Mouse (Mus musculus): ENCODE measurements around the gene Ube2g2. TPM values are rescaled to one million over a fixed set of nuclear protein-coding genes. Genes with fewer than 3 reads are reported as not detected.

Ube2g2 gene
- polyA plus RNA-seq (2016; fragmentation: Nextera tagmentation; extraction: Ambion mirVana): 90.9 and 93.7 TPM in 2 replicates

DNA sequence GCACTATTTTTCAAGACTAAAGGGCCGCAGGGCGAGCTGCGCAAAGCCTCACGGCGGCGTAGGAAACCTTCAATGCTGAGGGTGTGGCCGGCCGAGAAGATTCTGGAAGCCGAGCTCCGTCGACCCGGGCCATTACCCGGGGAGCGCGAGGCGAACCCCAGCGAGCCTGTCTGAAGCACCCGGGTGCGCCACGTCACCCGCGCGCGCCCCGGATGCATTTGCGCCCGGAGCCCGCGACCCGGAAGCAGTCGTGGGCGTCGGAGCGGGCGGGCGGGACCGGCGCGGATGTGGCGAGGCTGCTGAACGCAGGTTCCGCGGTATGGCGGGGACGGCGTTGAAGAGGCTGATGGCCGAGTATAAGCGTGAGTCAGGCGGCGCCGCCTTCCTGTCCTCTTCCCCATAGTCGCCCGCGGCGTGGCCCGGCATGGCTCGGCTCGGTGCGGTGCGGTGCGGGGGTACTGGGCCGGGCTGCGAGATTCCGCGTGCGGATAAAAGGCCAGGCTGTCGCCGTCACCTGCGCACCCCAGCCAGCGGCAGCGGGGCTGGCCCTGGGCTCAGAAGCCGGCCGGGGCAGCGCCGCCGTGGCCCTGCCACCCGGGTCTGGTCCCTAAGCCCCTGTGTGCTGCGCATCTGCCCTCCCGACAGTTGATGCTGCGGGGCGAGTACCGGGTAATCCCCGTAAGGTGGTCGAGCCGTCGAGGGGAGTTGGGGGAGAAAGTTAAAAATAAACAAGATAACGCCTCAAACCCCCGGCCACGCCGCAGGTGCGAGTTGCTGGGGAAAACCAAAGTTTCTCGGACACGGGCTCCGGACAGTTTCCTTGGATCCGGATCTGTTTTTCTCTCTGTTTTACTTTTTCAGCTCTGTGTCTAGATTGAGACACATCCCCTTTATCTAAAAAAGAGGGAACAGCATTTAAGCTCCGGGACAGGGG, at the start of gene Ube2g2:
TSS of gene Ube2g2 (plus strand) at position 221 of the 934 bp plus-strand sequence.
- Histone ChIP-seq H3K36me3 (peaks cover 9% of the 10 kb centered on the region), H3K4me3 (peak within 1 kb of the TSS; percentile 94), H3K27me3 (replicated peaks) (no peaks in the 10 kb centered on the region), H3K4me1 (peaks cover 21% of the 10 kb centered on the region), H3K9ac (peak within 1 kb of the TSS; percentile 95), H3K27ac (peak within 1 kb of the TSS; percentile 63), H3K4me2 (replicated peaks) (peak within 1 kb of the TSS; percentile 80), H3K9me3 (no peaks in the 10 kb centered on the region)
- under 1% methylated on average over 96 of the region's 96 CpGs for WGBS
- ATAC-seq (ENCODE audit: low FRiP score, low read depth): peak; percentile 91

DNA sequence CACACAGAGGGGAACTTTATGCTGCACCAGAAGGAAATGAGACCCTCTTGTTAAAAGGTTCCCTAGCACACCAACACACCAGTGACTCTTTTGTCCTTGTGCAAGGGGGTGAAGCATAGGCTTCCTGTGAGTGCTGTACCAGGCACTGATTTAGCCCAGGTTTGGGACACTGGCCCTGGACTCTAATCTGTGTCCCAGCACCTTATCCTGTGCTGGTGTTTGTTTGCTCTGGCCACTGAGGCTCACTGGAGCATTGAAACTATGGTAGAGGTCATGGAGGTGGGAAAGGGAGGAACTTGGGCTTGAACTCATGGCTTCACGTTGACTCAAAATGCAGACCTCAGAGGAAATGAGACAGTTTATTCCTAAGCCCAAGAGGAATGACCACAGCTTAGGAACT, 48.9 kb upstream of the Ube2g2 start:
- 88% methylated on average over 1 of the region's 1 CpGs for WGBS
- H3K27ac ChIP-seq: no peak overlapping the region
- H3K9ac ChIP-seq: no peak overlapping the region
- H3K4me2 ChIP-seq (replicated peaks): no peak overlapping the region
- ATAC-seq (ENCODE audit: low FRiP score, low read depth): no peak
- no peaks in the 10 kb centered on the region for H3K4me1 ChIP-seq
- H3K36me3 ChIP-seq: no peaks in the 10 kb centered on the region
- no peak overlapping the region for H3K4me3 ChIP-seq
- H3K27me3 ChIP-seq (replicated peaks): 0 out of 2 replicates have a peak, but pooled peaks cover 2% of the 10 kb centered on the region
- no peaks in the 10 kb centered on the region for H3K9me3 ChIP-seq

DNA sequence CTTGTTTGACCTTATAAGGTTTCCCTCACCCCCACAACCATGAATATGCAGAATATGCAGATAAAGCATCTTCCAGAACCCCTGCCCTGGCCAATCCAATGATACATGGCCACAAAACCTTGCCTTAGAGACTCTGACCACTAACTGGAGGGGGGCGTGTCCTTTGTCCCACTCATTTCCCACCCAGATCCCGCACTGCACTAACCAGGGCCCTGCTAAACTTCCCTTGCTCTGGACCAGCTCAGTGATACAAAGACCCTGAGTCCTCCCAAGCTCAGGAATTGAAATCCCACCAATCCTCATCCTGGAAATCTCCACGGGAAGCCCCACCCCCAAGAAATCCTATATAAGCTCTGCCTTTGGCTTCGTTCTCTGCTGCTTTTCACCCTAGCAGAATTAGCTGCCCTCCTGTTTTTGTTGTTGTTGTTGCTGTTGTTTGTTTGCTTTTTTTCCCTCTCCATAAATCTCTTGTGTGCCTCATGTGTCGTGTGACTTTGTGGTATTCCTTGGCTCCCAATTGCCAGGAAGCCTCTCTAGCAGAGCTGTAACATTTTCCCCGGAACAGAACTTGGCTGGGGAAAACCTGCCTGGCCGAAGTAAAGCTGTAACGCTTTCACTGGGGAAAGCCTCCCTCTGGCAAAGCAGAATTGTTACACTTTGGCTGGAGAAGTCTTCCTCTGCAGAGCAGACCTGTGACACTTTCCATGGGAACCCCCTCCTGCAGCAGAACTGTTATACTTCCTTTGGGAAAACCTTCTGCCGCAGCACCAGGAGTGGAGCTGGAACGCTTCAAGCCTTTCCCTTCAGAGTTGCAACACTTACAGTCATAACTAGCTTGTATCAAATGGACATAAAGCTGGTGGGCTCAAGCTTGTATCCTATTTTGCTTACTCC, 41.8 kb upstream of the Ube2g2 start:
- Histone ChIP-seq H3K9me3 (no peaks in the 10 kb centered on the region), H3K27me3 (replicated peaks) (no peaks in the 10 kb centered on the region), H3K4me1 (peaks cover 26% of the 10 kb centered on the region), H3K36me3 (no peaks in the 10 kb centered on the region), H3K27ac (no peak overlapping the region), H3K4me2 (replicated peaks) (no peak overlapping the region), H3K9ac (no peak overlapping the region), H3K4me3 (no peak overlapping the region)
- ATAC-seq (ENCODE audit: low FRiP score, low read depth): no peak
- 63% methylated on average over 10 of the region's 10 CpGs for whole genome bisulfite sequencing

DNA sequence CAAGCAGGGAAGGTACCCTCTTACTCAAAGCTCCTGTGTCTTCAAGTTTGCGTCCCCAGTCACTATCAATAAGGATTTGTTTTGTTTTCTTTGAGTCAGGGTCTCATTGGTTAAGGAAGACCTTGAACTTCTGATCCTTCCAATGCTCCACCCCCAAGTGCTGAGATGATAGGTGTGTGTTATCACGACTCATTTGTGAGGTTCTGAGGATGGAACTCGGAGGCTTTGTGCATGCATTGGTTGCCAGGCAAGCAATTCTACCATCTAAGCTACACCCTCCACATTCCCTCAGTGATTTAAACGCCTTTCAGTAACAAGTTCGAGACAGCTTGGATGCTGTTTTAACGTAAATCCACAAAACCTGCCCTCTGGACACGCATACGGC, 41.1 kb upstream of the Ube2g2 start:
- H3K36me3 ChIP-seq: no peaks in the 10 kb centered on the region
- peak overlapping the region; percentile 86 for H3K9ac ChIP-seq
- no peaks in the 10 kb centered on the region for H3K9me3 ChIP-seq
- no peaks in the 10 kb centered on the region for H3K27me3 ChIP-seq (replicated peaks)
- peak overlapping the region; percentile 53; the same call in 1 of the 2 replicates for H3K27ac ChIP-seq
- 9% methylated on average over 8 of the region's 8 CpGs for WGBS
- peak overlapping the region; percentile 85 for H3K4me2 ChIP-seq (replicated peaks)
- peaks cover 26% of the 10 kb centered on the region for H3K4me1 ChIP-seq
- peak; percentile 19 for ATAC-seq (ENCODE audit: low FRiP score, low read depth)
- peak overlapping the region; percentile 74 for H3K4me3 ChIP-seq

DNA sequence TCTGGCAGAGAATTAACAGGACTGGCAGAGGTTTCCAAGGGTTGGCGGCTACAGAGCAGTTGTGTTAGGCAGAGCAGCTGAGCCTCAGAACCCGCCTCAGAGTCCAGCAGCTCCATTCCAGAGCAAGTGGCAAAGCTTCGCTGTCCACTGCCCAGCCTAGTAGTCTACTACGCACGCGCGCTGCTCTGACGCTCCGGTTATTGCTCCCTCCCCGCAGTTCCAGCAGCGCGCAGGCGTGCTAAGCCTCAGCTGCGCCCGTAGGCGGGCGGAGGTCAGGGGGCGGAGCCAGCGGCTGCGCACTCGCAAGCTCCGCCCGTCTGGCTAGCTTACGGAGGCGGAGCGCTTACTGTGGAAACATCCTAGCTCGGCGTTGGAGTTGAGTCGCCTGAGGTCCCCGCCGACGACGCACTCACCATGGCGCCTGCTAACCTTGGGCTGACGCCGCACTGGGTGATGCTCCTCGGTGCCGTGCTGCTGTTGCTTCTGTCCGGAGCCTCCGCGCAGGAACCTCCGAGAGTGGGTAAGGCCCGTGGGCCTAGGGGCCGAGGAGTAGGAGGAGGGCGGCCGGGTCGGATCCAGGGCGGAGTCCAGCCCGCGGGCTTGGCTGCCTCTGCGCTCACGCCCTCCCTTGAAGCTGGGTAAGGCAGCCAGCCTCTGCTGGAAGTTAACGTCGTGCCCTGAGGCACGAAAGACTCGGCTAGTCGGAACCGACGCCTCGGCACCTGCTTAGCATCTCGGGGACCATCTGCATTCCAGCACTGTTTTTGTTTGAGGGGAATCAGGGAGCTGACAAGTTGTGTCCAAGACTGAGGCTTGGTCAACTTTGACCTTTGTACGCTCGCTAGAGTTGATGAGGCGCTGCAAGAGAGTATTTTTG, 40.4 kb upstream of the Ube2g2 start, which contains the start of gene Pttg1ip:
TSS of gene Pttg1ip (plus strand) at position 313 of the 877 bp plus-strand sequence.
- H3K4me1 ChIP-seq: peaks cover 26% of the 10 kb centered on the region
- no peaks in the 10 kb centered on the region for H3K27me3 ChIP-seq (replicated peaks)
- peak within 1 kb of the TSS; percentile 85 for H3K4me2 ChIP-seq (replicated peaks)
- peak; percentile 98 for ATAC-seq (ENCODE audit: low FRiP score, low read depth)
- H3K4me3 ChIP-seq: peak within 1 kb of the TSS; percentile 74
- under 1% methylated on average over 64 of the region's 64 CpGs for WGBS
- no peaks in the 10 kb centered on the region for H3K9me3 ChIP-seq
- H3K9ac ChIP-seq: peak within 1 kb of the TSS; percentile 86
- H3K27ac ChIP-seq: peak within 1 kb of the TSS; percentile 84
- no peaks in the 10 kb centered on the region for H3K36me3 ChIP-seq

DNA sequence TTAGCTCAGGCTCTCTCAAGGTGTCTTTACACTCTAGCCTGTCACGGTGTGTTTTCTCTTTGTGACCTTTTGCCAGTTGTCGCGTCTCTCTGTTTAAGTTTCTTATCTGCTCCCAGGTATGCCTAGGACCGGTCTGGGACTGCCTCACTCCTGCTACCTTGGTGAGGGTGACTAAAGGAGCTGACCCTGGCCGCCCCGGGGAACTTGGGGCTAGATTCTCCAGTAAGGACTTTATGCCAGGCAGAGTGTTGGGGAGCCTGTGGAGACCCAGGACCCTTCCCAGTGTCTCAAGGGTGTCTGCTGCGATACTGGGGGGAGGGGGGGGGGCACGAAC, 39.8 kb upstream of the Ube2g2 start:
- H3K4me3 ChIP-seq: peak overlapping the region; percentile 74
- ATAC-seq (ENCODE audit: low FRiP score, low read depth): peak; percentile 48
- peak overlapping the region; percentile 85 for H3K4me2 ChIP-seq (replicated peaks)
- no peaks in the 10 kb centered on the region for H3K9me3 ChIP-seq
- H3K36me3 ChIP-seq: peaks cover 1% of the 10 kb centered on the region
- WGBS: 9% methylated on average over 8 of the region's 8 CpGs
- H3K4me1 ChIP-seq: peaks cover 26% of the 10 kb centered on the region
- no peaks in the 10 kb centered on the region for H3K27me3 ChIP-seq (replicated peaks)
- peak overlapping the region; percentile 86 for H3K9ac ChIP-seq
- H3K27ac ChIP-seq: no peak overlapping the region

DNA sequence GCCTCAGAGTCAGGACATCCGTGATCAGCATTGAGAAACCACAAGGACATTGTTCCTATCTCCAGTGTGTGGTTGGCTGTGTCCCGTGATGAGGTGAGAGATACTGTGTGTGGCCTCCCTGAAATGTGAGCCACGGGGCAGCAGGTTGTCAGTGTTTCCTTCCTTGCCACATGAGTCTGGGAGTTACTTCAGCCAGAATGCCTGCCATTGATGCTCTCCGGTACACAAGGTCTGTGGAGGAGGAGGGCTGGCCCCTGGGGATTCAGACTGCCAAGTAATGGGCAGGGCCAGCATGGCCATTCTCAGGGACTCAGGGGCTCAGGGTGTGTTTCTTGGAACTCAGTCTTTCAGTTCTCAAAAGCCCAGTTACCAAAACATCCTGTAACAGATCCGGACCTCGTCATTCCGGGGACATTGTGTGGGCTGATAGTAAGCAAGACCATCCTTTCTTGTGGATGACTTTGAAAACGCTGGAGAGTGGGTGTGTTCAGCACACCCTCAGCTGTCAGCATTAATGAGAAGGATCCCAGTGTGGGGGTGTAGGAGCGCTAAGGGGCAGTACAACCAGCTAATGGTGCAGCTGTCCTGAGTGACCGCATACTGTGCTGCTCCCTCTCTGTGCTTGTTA, 38.2 kb upstream of the Ube2g2 start:
- Histone ChIP-seq H3K4me3 (no peak overlapping the region), H3K4me1 (peaks cover 29% of the 10 kb centered on the region), H3K27ac (no peak overlapping the region), H3K9me3 (no peaks in the 10 kb centered on the region), H3K4me2 (replicated peaks) (no peak overlapping the region), H3K27me3 (replicated peaks) (no peaks in the 10 kb centered on the region), H3K9ac (no peak overlapping the region), H3K36me3 (peaks cover 12% of the 10 kb centered on the region)
- WGBS: 81% methylated on average over 10 of the region's 10 CpGs
- no peak for ATAC-seq (ENCODE audit: low FRiP score, low read depth)

DNA sequence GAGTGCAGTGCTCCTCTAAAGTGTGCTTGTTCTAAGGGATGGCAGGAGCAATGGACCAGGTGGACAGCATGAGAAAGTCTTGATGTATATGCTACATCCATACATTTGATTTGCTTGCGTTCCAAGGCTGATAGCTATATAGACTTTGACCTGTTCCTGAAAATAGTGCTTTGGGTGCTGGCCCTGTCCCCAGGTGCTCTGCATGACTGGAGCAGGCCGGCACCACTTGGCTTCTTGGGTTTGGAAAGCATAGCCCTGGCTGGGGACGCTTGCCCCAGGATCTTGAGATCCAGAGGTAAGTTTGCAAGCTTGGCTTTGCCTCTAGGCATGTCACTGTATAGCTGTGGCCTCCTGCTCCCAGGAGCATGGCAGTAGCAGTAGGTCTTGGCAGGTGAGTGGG, 35.4 kb upstream of the Ube2g2 start:
- H3K4me1 ChIP-seq: peaks cover 32% of the 10 kb centered on the region
- H3K36me3 ChIP-seq: peaks cover 34% of the 10 kb centered on the region
- H3K9me3 ChIP-seq: no peaks in the 10 kb centered on the region

DNA sequence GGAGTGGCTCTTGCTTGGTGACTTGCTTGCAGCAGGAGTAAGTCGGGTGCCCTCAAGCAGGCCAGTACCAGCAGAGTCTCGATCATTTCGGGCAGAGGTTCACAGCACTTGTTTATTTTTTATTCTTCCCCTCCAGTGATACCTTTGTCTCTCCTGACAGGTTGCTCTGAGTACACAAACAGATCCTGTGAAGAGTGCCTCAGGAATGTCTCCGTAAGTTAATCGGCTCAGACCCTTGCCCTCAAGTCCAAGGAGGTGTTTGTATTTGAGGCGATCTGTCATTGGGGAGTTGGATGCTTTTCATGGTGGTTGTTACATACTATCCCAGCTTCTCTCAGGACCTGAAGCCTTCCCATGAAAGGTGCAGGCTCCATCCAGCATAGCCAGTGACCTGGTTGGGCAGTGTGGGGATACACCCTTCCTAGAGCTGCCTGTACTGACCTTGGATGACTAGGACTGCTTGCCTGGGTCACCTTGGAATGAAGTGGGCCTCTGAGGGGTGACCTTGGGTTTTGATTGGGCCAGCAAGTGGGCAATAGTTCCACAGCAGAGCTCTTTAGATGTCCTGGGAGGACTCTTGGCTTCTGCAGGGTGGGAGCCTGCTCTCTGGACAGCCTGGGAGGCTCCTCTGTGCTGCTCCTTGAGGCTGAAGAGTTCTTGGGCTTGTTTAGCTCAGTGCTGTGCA, 34.8 kb upstream of the Ube2g2 start:
- H3K27ac ChIP-seq: no peak overlapping the region
- no peak overlapping the region for H3K4me2 ChIP-seq (replicated peaks)
- no peak overlapping the region for H3K9ac ChIP-seq
- WGBS: 93% methylated on average over 6 of the region's 6 CpGs
- no peaks in the 10 kb centered on the region for H3K27me3 ChIP-seq (replicated peaks)
- ATAC-seq (ENCODE audit: low FRiP score, low read depth): no peak
- H3K4me1 ChIP-seq: peaks cover 30% of the 10 kb centered on the region
- no peaks in the 10 kb centered on the region for H3K9me3 ChIP-seq
- H3K4me3 ChIP-seq: no peak overlapping the region
- peaks cover 39% of the 10 kb centered on the region for H3K36me3 ChIP-seq

More for the DNA sequence above, 35.4 kb upstream of the Ube2g2 start:
- WGBS: 93% methylated on average over 3 of the region's 3 CpGs
- ATAC-seq (ENCODE audit: low FRiP score, low read depth): no peak
- no peak overlapping the region for H3K9ac ChIP-seq
- H3K27me3 ChIP-seq (replicated peaks): no peaks in the 10 kb centered on the region
- H3K4me2 ChIP-seq (replicated peaks): no peak overlapping the region
- H3K4me3 ChIP-seq: no peak overlapping the region
- H3K27ac ChIP-seq: no peak overlapping the region

DNA sequence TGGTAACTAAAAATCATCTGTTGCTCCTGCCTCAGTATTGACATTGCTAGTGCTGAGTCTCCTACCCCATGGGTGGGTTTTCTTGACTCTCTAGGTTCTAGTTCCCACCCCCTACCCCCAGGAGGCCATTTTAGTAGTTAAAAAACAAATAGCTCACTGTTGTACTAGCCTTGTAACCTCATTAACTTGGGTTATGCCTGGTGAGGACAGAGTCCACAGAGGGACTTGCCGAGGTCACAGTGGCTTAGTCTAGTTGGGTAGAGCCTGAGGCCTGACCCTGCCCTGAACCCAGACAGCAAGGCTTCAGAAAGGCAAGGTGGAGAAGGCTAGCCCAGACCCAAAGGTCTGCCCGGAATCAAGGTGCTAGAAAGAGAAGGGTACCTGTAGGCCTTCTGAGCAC, 34.0 kb upstream of the Ube2g2 start:
- H3K27ac ChIP-seq: no peak overlapping the region
- no peaks in the 10 kb centered on the region for H3K9me3 ChIP-seq
- peaks cover 43% of the 10 kb centered on the region for H3K36me3 ChIP-seq
- no peak overlapping the region for H3K9ac ChIP-seq
- WGBS: 86% methylated on average over 2 of the region's 2 CpGs
- no peak overlapping the region for H3K4me2 ChIP-seq (replicated peaks)
- no peaks in the 10 kb centered on the region for H3K27me3 ChIP-seq (replicated peaks)
- H3K4me3 ChIP-seq: no peak overlapping the region
- no peak for ATAC-seq (ENCODE audit: low FRiP score, low read depth)
- H3K4me1 ChIP-seq: peaks cover 22% of the 10 kb centered on the region

DNA sequence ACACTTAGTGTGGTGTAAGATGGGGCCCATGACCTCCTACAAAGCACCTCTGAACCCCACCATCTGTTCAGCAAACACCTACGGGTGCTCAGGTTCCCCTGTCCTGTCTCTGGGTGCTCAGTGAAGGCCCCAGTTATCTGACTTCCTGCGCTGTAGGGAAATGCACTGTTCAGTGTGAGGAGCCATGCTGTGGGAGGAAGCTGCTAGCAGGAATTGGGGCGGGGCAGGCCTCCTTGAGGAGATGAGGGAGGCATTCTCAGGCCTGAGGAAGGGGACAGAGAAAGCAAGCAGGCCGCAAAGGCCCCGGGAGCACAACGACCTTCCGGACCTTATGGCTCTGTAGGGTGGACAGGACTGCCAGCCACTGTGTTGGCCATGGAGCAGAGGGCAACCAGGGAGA, 33.0 kb upstream of the Ube2g2 start:
- Histone ChIP-seq H3K27ac (no peak overlapping the region), H3K4me3 (no peak overlapping the region), H3K9ac (no peak overlapping the region), H3K4me2 (replicated peaks) (no peak overlapping the region), H3K4me1 (peaks cover 13% of the 10 kb centered on the region), H3K9me3 (no peaks in the 10 kb centered on the region), H3K27me3 (replicated peaks) (no peaks in the 10 kb centered on the region), H3K36me3 (peaks cover 54% of the 10 kb centered on the region)
- no peak for ATAC-seq (ENCODE audit: low FRiP score, low read depth)
- 69% methylated on average over 7 of the region's 7 CpGs for WGBS

All from neural tube, embryonic 12.5 days (tissue).